Mouse (Mus musculus) neural tube, embryonic 14.5 days (tissue): ENCODE data around the gene Mcu. TPM values are rescaled to one million over a fixed set of nuclear protein-coding genes. Genes with fewer than 3 reads are reported as not detected.

Experiments used
- ATAC-seq: fragments of 200-750 bp; cut with Nextera tagmentation; 2 replicates; pipeline ENCODE4 v1.8.0; 2017; ENCODE audit warnings: low read depth, mild to moderate bottlenecking, moderate TSS enrichment, moderate library complexity
- H3K27ac ChIP-seq: fragments of 300-500 bp; sonication (generic); 2 replicates; pipeline ENCODE4 v1.5.1; 2014; ENCODE audit warnings: low read depth, mild to moderate bottlenecking, control low read depth, low read length, moderate library complexity, mixed read lengths
- H3K27me3 ChIP-seq: fragments of 300-500 bp; sonication (generic); 2 replicates; pipeline ENCODE4 v1.6.1; 2014; ENCODE audit warnings: low read length; ENCODE audit not compliant: control insufficient read depth, insufficient read depth
- H3K36me3 ChIP-seq: fragments of 300-500 bp; sonication (generic); 2 replicates; pipeline ENCODE4 v1.6.1; 2014; ENCODE audit warnings: low read length, mixed read lengths; ENCODE audit not compliant: control insufficient read depth, insufficient read depth
- H3K4me1 ChIP-seq: fragments of 300-500 bp; sonication (generic); 2 replicates; pipeline ENCODE4 v1.6.1; 2014; ENCODE audit warnings: low read length; ENCODE audit not compliant: control insufficient read depth, insufficient read depth
- H3K4me2 ChIP-seq: fragments of 300-500 bp; sonication (generic); 2 replicates; pipeline ENCODE4 v1.6.1; 2014; ENCODE audit warnings: mild to moderate bottlenecking, low read depth, low read length, control low read depth
- H3K4me3 ChIP-seq: fragments of 300-500 bp; sonication (generic); 2 replicates; pipeline ENCODE4 v1.5.1; 2014; ENCODE audit warnings: low read depth, low read length, control low read depth, mixed read lengths
- H3K9ac ChIP-seq: fragments of 300-500 bp; sonication (generic); replicated peaks from 2 replicates; pipeline ENCODE4 v1.6.1; 2014; ENCODE audit warnings: low read depth, mild to moderate bottlenecking, control low read depth, low read length, mixed read lengths
- H3K9me3 ChIP-seq: fragments of 300-500 bp; sonication (generic); 2 replicates; pipeline ENCODE4 v1.6.1; 2016; ENCODE audit warnings: low read length; ENCODE audit not compliant: control insufficient read depth
- WGBS: fragments of 180-500 bp; shearing (Covaris S2); extraction: QIAGEN DNeasy Blood & Tissue Kit; methylation state at CpG from one replicate; pipeline ENCODE4 v1.1.7; 2014; 5-methylcytosine and 5-hydroxymethylcytosine counted together
- polyA plus RNA-seq: library from polyadenylated mRNA; unstranded; fragments of >200 nt; fragmentation: Nextera tagmentation; extraction: Ambion mirVana; gene quantifications from 2 replicates; pipeline ENCODE4 v1.2.1, GENCODE M21; 2014

Gene Mcu
- polyA plus RNA-seq, 1 experiment from 2014 or later, result 53.0 TPM

DNA sequence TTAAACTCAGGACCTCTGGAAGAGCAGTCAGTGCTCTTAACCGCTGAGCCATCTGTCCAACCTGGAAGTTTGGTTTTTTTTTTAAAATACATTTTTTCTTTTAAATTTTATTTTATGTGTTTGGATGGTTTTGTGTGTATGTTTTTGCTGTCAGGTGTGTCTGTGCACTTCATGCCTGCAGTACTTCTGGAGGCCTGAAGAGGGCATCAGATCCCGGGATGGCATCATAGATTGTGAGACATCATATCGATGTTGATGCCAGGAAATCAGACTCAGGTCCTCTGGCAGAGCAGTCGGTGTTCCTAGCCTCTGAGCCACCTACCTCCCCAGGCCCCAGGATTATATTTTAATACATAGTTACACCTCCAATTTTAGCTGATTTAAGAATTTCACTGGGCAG, 202.8 kb downstream of the Mcu start:
- H3K4me1 ChIP-seq, result no peaks in the 10 kb centered on the region

DNA sequence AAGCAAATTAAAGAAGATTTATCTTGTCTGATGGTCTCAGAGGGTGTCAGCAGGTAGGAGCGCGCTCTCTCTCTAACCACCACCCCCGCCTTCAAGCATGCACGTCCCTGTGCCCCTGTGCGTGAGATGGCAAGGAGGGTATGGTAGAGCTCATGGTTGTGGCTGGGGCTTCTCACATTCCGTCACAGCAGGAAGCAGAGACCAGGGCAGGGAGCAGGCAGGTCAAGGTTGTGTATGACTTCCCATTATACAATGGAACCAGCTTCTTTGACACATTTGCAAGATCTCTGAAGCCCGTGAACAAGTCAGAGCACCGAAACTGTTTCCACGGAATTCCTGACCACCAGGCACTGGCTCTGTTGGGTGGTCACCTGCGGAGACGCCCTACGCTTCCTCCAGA, 206.2 kb downstream of the Mcu start:
- WGBS, result 80% methylated on average over 12 of the region's 12 CpGs

More for the DNA sequence above, 202.8 kb downstream of the Mcu start:
- Histone ChIP-seq H3K4me2 (no peak overlapping the region), H3K9me3 (no peaks in the 10 kb centered on the region), H3K27ac (no peak overlapping the region), H3K27me3 (no peaks in the 10 kb centered on the region), H3K9ac (no peak overlapping the region), H3K36me3 (no peaks in the 10 kb centered on the region), H3K4me3 (no peak overlapping the region)
- no peak for ATAC-seq
- WGBS, result 92% methylated on average over 4 of the region's 4 CpGs

DNA sequence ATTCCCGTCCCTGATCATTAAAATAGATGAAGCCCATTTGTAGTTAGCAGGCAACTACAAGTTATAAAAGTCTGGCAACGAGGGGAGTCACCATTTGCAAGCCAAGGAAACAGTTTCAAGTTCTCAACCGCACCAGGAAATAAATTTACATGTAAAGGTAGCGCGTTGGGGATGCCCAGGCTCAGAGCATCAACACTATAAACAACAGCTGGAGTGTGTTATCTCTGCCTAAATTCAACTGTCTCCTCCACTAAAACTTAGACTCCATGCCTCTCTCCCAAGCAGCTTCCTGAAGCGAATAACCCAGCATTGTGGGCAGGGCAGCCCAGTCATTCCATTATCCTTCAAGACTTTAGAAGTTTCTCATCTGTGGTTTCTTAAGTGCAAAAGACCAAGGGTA, 208.0 kb downstream of the Mcu start:
- H3K36me3 ChIP-seq, result no peaks in the 10 kb centered on the region
- no peak for ATAC-seq
- no peaks in the 10 kb centered on the region for H3K9me3 ChIP-seq
- no peak overlapping the region for H3K9ac ChIP-seq
- H3K27ac ChIP-seq, result no peak overlapping the region
- H3K4me2 ChIP-seq, result no peak overlapping the region
- no peaks in the 10 kb centered on the region for H3K27me3 ChIP-seq
- WGBS, result 39% methylated on average over 6 of the region's 6 CpGs
- H3K4me3 ChIP-seq, result no peak overlapping the region
- no peaks in the 10 kb centered on the region for H3K4me1 ChIP-seq

More for the DNA sequence above, 206.2 kb downstream of the Mcu start:
- Histone ChIP-seq H3K4me1 (no peaks in the 10 kb centered on the region), H3K36me3 (no peaks in the 10 kb centered on the region), H3K27me3 (no peaks in the 10 kb centered on the region), H3K9ac (no peak overlapping the region), H3K27ac (no peak overlapping the region), H3K4me2 (no peak overlapping the region), H3K9me3 (no peaks in the 10 kb centered on the region), H3K4me3 (no peak overlapping the region)
- ATAC-seq, result no peak

DNA sequence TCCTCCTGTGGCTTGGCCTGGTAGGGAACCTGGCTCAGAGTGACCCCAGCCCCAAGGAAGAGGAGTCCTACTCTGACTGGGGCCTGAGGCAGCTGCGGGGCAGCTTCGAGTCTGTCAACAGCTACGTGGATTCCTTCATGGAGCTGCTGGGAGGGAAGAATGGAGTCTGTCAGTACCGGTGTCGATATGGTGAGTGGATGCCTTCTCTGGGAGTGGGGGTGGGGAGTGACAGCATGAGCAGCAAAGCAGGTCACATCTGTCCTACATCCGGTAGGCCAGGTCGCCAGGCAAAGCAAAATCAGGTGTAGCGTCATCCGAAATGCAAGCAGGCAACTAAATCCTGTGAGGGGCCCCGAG, 212.7 kb downstream of the Mcu start:
- Histone ChIP-seq H3K9ac (no peak overlapping the region), H3K27ac (no peak overlapping the region), H3K4me1 (no peaks in the 10 kb centered on the region), H3K27me3 (no peaks in the 10 kb centered on the region), H3K36me3 (no peaks in the 10 kb centered on the region), H3K4me3 (no peak overlapping the region), H3K9me3 (no peaks in the 10 kb centered on the region), H3K4me2 (no peak overlapping the region)
- ATAC-seq, result no peak
- WGBS, result 80% methylated on average over 10 of the region's 10 CpGs

DNA sequence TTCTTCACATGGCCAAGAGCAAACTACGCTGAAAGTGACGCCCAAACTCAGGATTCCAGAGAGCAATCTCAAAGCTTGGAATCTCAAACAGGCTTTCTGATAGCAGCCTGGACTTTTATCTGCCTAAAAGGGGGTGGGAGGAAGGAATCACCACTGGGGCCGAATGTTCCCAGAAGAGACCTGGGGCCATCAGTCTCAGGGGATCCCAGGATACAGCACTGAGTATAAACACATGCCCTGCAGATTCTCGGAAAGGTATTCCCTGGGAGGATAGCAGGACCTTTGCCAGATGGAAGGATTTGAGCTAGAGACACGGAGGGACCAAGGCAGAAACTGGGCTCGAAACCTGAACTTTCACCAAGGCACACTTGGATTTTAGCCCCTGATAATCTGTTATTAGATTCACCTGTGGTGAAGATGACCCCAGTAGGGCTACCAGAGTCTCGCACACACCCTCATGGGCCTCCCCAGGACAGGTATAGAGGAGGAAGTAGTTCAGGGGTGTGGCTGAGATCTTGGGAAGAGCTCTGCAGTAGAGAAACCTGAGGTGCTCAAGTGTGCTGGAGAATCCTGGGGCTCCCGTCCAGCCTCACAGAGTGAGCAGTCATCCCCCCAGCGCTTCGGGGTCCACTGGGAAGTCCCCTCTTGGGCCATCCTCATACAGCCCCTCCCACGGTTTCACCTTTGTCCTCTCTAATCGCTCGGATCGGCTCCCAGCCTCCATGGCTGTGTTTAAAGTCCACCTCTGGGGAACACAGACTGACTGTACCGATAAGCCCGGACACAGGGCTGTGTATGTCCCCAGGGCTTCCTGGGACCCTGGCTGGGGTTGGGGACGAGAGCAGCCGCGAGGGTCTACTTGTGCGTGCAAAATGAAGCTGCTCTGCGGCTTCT, 213.3 kb downstream of the Mcu start, which contains the start of gene Pla2g12b:
Gene Pla2g12b, plus strand, starts transcription at position 762 of the 894 bp plus-strand sequence.
- Histone ChIP-seq H3K27me3 (no peaks in the 10 kb centered on the region), H3K9me3 (no peaks in the 10 kb centered on the region), H3K36me3 (no peaks in the 10 kb centered on the region), H3K27ac (no peak within 1 kb of the TSS), H3K4me2 (no peak within 1 kb of the TSS), H3K9ac (no peak within 1 kb of the TSS), H3K4me1 (no peaks in the 10 kb centered on the region), H3K4me3 (no peak within 1 kb of the TSS)
- 75% methylated on average over 21 of the region's 21 CpGs for WGBS
- ATAC-seq, result no peak

Other genes with a start within 250 kb of the Mcu start
- 14.5 TPM in 1 of 2 replicates, not detected in the other for gene Gm10273, start 221.1 kb downstream of the Mcu start, polyA plus RNA-seq
- gene Pla2g12b, start 213.0 kb downstream of the Mcu start, polyA plus RNA-seq, result not detected in 2 replicates
- gene Oit3, start 174.9 kb downstream of the Mcu start, polyA plus RNA-seq, result 0.24 TPM in 1 of 2 replicates, not detected in the other
- not detected in 2 replicates for gene Gm10322, start 629 bp downstream of the Mcu start, polyA plus RNA-seq
- gene Micu1, start 85.8 kb upstream of the Mcu start, polyA plus RNA-seq, result 92.5 and 93.9 TPM in 2 replicates